Mouse (Mus musculus) urinary bladder, adult 18-20 months (tissue): ENCODE data around the gene Cacna2d3.
A peak's percentile ranks its signal among the peaks of the same experiment; 100 is the strongest.

Source experiments
- DNase-seq, 2 experiments: peaks; one replicate each; pipeline ENCODE4 v3.0.0; 2022; ENCODE audit warnings: low spot score in 2 of 2, mixed read lengths in 2 of 2

Cacna2d3 gene

GRCm38 (mm10) chr14:28948019-28948850, 773.4 kb downstream of the Cacna2d3 start:
- no peak for DNase-seq

GRCm38 (mm10) chr14:28932746-28933293, 788.8 kb downstream of the Cacna2d3 start:
- no peak for DNase-seq

GRCm38 (mm10) chr14:28923180-28923961, 798.3 kb downstream of the Cacna2d3 start:
- DNase-seq: no peak

- DNase-seq: no peak
These were observed 802.8 kb downstream of the Cacna2d3 start for GRCm38 (mm10) chr14:28918871-28919270.

- DNase-seq: no peak
These were observed 806.7 kb downstream of the Cacna2d3 start for GRCm38 (mm10) chr14:28915004-28915403.

- no peak for DNase-seq
These were observed 814.0 kb downstream of the Cacna2d3 start for GRCm38 (mm10) chr14:28907659-28908058.

- DNase-seq: no peak
These were observed 829.1 kb downstream of the Cacna2d3 start for GRCm38 (mm10) chr14:28892530-28892929.

GRCm38 (mm10) chr14:28887373-28887772, 834.3 kb downstream of the Cacna2d3 start:
- no peak for DNase-seq

GRCm38 (mm10) chr14:28886661-28887060, 835.0 kb downstream of the Cacna2d3 start:
- DNase-seq: no peak

- no peak for DNase-seq
These were observed 850.7 kb downstream of the Cacna2d3 start for GRCm38 (mm10) chr14:28870983-28871382.

- no peak for DNase-seq
These were observed 851.3 kb downstream of the Cacna2d3 start for GRCm38 (mm10) chr14:28870382-28870781.

GRCm38 (mm10) chr14:28864925-28865324, 856.7 kb downstream of the Cacna2d3 start:
- DNase-seq: peak in 1 of 2 experiments; percentile 0

GRCm38 (mm10) chr14:28861142-28861541, 860.5 kb downstream of the Cacna2d3 start:
- DNase-seq: no peak
